Mouse (Mus musculus) embryonic fibroblast, embryonic 13.5 days (primary cell): ENCODE measurements around the gene Catip. TPM values are rescaled to one million over a fixed set of nuclear protein-coding genes. Genes with fewer than 3 reads are reported as not detected.
A peak's percentile ranks its signal among the peaks of the same experiment; 100 is the strongest.
"Not testable (repeated sequence)": the region's sequence is repeated elsewhere in the genome, so short reads cannot be mapped to it uniquely, and the experiment has no call there.

Experiments used
- H3K27ac ChIP-seq: 2 replicates; pipeline ENCODE4 v1.5.1; 2012; ENCODE audit warnings: low read length, control low read depth, inconsistent platforms; ENCODE audit not compliant: insufficient read depth
- H3K4me1 ChIP-seq: 2 replicates; pipeline ENCODE4 v1.6.1; 2011; ENCODE audit warnings: low read length; ENCODE audit not compliant: control insufficient read depth, insufficient read depth
- H3K4me3 ChIP-seq: 2 replicates; pipeline ENCODE4 v1.5.1; 2011; ENCODE audit warnings: mild to moderate bottlenecking, control low read depth, low read length; ENCODE audit not compliant: insufficient read depth
- CTCF ChIP-seq: IDR thresholded peaks from 2 replicates; pipeline ENCODE4 v1.5.1; 2011; ENCODE audit warnings: mild to moderate bottlenecking, control low read depth, low read length, moderate library complexity, borderline replicate concordance; ENCODE audit not compliant: insufficient read depth
- POLR2A ChIP-seq: IDR thresholded peaks from 2 replicates; pipeline ENCODE4 v1.6.1; 2011; ENCODE audit warnings: low read depth, mild to moderate bottlenecking, control low read depth, low read length, moderate library complexity
- polyA plus RNA-seq: library from polyadenylated mRNA; stranded (reverse); fragments of >200 nt; gene quantifications from 2 replicates; pipeline ENCODE4 v1.2.4, GENCODE M21; 2011; ENCODE audit warnings: low read depth; ENCODE audit not compliant: missing spikeins, insufficient read length

Catip gene
- polyA plus RNA-seq, 1 experiment: 3.6 TPM

DNA sequence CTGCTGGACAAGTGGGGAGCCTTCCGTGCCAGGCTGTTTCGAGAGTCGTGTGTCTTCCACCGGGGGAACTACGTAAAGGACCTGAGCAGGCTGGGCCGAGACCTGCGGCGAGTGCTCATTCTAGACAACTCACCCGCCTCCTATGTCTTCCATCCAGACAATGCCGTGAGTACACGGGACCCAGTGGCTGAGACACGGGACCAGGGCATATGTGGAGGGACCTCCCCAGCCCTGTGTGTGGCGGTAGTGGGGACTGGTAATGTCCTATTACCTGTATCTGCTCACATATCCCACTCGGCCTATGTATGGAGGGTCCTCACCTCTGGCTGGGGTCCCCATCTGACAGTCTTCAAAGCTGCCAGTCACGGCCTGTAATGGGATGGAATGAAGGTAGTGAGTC, 33.0 kb downstream of the Catip start:
- TF ChIP-seq POLR2A (no peak), CTCF (no peak)
- 0 out of 2 replicates have a peak, but pooled peaks cover 3% of the 10 kb centered on the region for H3K4me1 ChIP-seq

DNA sequence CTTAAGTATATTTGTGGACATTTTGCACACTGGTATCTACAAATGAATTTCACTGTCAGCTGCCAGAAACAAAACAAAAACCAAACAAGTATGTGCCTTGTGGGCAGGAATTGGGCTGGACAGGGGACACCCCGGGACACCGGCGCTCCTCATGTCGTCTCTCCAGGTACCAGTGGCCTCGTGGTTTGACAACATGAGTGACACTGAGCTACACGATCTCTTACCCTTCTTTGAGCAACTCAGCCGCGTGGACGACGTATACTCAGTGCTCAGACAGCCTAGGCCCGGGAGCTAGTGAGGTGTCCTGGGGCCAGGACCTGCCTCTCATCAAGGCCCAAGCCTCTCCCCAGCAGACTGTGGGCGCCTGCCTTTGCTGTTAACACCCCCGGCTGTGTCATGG, 33.4 kb downstream of the Catip start:
- 0 out of 2 replicates have a peak, but pooled peaks cover 3% of the 10 kb centered on the region for H3K4me1 ChIP-seq
- no peak for TF ChIP-seq POLR2A
- no peak overlapping the region for H3K4me3 ChIP-seq
- H3K27ac ChIP-seq: no peak overlapping the region

More for the DNA sequence above, 33.0 kb downstream of the Catip start:
- no peak overlapping the region for H3K4me3 ChIP-seq
- H3K27ac ChIP-seq: no peak overlapping the region

DNA sequence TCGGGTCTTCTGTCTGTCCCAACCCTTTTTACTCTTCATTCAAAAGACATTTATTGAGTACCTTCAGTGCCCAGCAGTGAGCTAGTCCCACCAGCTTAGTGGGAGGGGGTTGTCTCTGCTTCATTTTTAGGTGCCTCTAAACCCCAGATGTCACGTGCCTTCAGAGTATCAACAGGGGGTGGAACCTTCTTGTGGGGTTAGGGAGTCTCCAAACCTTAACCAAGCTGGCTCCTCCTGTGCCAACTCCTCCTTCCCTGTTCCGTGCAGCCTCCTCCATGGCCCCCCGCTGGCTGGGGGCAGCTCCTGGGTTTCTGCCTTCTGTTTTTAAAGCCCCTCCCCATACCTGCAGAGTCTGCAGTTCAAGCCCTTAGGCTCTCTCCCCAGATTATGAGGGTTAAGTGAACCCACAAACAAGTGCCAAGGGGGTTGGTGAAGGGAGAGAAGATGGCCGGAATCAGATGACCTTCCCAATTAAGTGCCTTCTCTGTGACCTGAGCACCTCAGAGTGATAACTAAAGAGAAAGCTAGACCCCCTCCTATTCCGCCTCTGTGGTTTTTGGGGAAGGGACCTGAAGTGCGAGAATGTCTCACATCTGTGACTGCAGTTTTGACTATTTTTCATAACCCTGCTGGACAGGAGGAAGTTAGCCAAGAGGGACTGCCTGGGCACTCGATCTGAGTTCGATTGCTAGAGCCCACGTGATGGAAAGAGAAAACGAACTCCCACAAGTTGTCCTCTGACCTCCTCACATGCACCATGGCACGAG, 34.7 kb downstream of the Catip start:
- H3K27ac ChIP-seq: peak overlapping the region; percentile 77
- not testable (repeated sequence) for H3K4me3 ChIP-seq, H3K4me1 ChIP-seq
- 0 out of 2 replicates have a peak, but pooled peaks have one; percentile 5 for TF ChIP-seq POLR2A

DNA sequence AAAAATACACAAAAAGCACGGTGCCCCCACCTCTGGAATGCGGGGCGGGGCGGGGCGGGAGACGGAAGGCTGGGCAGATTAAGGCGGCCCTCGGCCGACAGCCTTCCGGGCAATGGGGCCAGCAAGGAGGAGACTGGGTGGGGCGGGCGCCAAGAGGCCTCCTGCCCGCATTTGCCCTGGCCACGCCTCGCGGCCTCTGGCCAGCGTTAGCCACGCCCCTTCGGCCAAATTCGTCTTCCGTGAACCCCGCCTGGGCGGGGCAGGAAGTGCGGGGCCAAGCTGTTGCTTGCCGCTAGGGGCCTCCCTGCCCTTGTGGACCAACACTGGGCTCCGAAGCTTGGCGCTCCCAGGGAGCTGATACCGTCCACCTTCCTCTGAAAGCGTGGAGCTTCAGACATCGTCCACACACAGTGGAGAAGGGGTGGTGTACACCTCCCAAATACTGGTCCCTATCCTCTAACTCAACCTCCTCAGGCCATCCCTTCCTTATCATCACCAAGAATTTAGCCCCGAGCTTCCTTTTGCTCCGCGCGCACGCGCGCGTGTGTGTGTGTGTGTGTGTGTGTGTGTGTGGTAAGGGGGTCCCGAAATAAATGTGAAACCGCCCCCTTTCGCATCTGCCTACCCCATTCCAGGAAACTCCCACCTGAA, 35.5 kb downstream of the Catip start:
- H3K4me3 ChIP-seq: peak overlapping the region; percentile 26
- peak; percentile 60; the same call in 1 of the 2 replicates for TF ChIP-seq CTCF
- TF ChIP-seq POLR2A: peak; percentile 95
- peak overlapping the region; percentile 88 for H3K27ac ChIP-seq
- H3K4me1 ChIP-seq: 0 out of 2 replicates have a peak, but pooled peaks cover 3% of the 10 kb centered on the region

DNA sequence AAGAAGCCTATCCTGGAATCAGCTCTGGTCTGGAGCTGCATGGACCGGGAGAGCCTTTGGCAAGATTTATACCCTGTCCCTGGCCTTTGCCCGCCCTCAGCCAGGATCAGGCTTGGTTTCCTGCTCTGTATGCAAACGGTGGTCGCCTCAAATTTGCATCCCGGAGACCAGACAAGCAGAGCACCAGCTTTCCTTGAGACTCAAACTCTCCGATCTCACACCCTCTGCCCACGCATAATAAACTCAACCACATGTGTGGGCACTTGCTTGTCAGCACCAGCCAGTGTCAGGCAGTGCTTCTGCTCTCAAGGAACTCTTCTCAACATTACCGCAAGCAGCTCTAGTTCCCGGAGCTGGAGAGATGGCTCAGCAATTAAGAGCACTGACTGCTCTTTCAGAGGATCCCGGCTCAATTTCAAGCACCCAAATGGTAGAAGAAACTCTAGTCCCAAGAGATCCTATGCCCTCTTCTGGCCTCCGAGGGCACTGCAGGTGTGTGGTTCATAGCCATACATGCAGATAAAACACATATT, 36.1 kb downstream of the Catip start:
- TF ChIP-seq CTCF (no peak), POLR2A (no peak)

DNA sequence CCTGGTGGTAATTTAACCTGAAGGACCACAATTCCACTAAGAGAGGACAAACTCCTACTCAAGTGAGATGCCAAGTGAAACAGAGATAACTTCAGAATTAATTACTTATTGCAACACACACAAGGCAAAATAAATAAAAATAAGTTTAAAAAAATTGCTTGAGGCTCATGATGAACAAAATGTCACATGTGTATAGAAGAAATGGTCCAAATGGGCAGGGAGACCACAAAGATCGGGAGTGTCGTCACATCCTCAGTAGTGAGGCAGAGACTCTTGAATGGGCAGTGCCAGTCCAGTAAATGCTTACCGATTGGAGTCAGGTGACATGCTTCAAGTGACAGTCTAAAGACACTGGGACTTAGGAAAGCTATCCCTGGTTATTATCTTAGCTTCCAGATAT, 38.6 kb downstream of the Catip start:
- Histone ChIP-seq H3K4me1 (no peaks in the 10 kb centered on the region), H3K27ac (no peak overlapping the region), H3K4me3 (no peak overlapping the region)
- TF ChIP-seq POLR2A: no peak
- no peak for TF ChIP-seq CTCF

More for the DNA sequence above, 36.1 kb downstream of the Catip start:
- Histone ChIP-seq H3K27ac (peak overlapping the region; percentile 88), H3K4me1 (0 out of 2 replicates have a peak, but pooled peaks cover 1% of the 10 kb centered on the region), H3K4me3 (peak overlapping the region; percentile 26)

DNA sequence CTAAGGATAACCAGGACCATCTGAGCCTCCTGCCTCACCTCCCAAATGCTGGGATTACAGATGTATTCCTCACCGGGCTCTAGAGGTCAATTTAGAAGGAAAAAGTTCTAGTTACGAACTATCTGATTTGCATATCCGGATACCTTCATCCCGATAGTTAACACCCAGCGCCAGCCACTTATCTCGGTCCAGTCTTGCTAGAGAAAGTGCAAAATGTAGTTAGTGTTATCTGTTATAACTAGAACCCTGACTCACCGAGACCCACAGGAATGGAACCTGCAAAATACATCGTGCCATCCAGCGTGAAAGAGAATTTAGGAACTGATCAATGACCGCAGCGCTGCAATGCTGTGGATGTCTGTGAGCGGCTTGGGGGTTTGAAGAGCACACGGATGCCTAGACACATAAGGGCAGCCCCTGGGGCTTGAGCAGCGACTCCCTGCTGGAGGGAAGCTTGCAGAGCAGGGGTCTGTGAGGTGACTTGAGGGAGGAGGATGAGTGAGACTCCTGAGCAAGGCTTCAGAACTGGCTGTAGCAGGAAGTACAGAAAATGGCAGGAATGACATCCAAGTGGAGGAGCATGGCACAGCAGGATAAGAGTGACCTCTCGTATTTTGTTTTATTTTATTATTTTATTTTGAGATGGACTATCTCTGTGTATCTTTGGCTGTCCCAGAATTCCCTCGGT, 39.3 kb downstream of the Catip start:
- Histone ChIP-seq H3K4me3 (no peak overlapping the region), H3K27ac (no peak overlapping the region), H3K4me1 (no peaks in the 10 kb centered on the region)
- TF ChIP-seq CTCF (no peak), POLR2A (no peak)

DNA sequence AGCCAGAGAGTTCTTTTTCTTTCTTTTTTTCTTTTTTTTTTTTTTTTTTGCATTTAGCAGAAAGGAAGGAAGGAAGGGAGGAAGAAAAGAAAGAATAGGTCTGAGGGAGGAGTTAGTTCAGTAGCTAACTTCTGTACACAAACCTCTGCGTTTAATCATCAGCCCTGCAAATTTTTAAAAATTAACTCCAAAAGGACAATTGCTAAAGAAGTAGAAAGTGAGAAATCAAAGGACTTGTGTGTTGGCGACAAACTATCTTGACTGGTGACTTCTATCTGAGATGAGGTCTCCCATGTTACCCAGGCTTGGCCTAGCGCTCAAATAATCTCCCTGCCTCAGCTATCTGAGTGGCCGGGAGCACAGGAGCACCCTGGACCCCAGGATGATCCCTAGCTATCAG, 42.3 kb downstream of the Catip start:
- Histone ChIP-seq H3K27ac (no peak overlapping the region), H3K4me1 (no peaks in the 10 kb centered on the region), H3K4me3 (no peak overlapping the region)
- TF ChIP-seq CTCF: no peak

DNA sequence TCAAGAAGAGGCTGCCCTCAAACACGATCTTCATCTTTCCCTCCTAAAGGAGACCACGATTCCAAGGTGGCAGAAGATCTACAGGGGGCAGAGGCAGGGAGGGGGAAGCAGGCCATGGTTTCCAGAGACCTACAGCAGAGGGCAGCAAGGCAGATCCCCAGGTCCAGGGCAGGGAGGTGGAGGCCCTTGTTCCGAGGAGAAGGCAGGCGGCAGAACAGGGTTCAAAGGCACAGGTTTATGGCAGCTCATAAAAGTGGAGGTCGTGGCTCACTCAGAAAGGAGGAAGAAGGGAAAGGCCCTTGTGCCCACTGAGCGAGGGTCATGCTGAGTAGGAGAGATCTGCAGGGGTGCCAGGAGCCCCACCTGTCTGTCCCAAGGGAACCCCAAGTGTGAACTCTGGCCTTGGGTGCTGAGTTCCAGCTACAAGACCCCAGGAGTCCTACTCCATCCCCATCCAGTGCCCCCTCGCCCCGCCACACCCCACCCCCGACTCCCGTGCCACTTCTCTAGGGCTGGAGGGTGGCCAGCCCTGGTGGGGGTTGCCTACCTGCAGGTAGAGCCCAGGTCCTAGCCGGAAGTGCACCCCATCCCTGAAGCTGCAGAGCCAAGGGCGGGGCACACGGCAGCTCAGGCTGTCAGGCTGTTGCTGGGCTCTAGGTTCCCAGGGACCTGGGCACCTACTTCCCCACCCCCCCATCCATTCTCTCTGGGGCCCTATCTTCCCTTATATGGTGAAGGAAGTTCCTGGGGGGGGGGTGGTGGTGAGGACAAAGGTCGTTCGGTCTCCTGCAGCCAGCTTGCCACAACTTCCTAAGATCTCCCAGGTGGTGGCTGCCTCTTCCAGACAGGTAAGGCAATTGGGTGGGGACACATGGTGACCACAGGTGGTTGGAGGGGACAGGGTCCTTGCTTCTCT, 46.9 kb downstream of the Catip start, which contains the start of gene Vil1:
Gene Vil1 (plus strand): TSS at position 788 of the 916 bp plus-strand sequence.
- H3K4me1 ChIP-seq: no peaks in the 10 kb centered on the region
- TF ChIP-seq CTCF: no peak
- no peak for TF ChIP-seq POLR2A
- H3K4me3 ChIP-seq: no peak within 1 kb of the TSS
- H3K27ac ChIP-seq: no peak within 1 kb of the TSS
